Mouse (Mus musculus) forebrain, embryonic 16.5 days (tissue): Measurements from ENCODE around the gene Tpk1. TPM values are rescaled to one million over a fixed set of nuclear protein-coding genes. Genes with fewer than 3 reads are reported as not detected.

Source experiments
- ATAC-seq: fragments of 200-750 bp; cut with Nextera tagmentation; 2 replicates; pipeline ENCODE4 v1.8.0; 2017; ENCODE audit warnings: mild to moderate bottlenecking, moderate library complexity
- H3K27ac ChIP-seq: fragments of 300-500 bp; sonication (generic); 2 replicates; pipeline ENCODE4 v1.5.1; 2014; ENCODE audit warnings: low read length, control low read depth
- H3K27me3 ChIP-seq: fragments of 300-500 bp; sonication (generic); replicated peaks from 2 replicates; pipeline ENCODE4 v1.6.1; 2014; ENCODE audit warnings: low read length; ENCODE audit not compliant: control insufficient read depth, insufficient read depth
- H3K36me3 ChIP-seq: fragments of 300-500 bp; sonication (generic); 2 replicates; pipeline ENCODE4 v1.6.1; 2014; ENCODE audit not compliant: control insufficient read depth, insufficient read depth
- H3K4me1 ChIP-seq: fragments of 300-500 bp; sonication (generic); replicated peaks from 2 replicates; pipeline ENCODE4 v1.6.1; 2014; ENCODE audit warnings: low read length; ENCODE audit not compliant: control insufficient read depth, insufficient read depth
- H3K4me2 ChIP-seq: fragments of 300-500 bp; sonication (generic); 2 replicates; pipeline ENCODE4 v1.6.1; 2014; ENCODE audit warnings: mild to moderate bottlenecking, low read length, control low read depth
- H3K4me3 ChIP-seq: fragments of 300-500 bp; sonication (generic); replicated peaks from 2 replicates; pipeline ENCODE4 v1.5.1; 2014; ENCODE audit warnings: mild to moderate bottlenecking, low read length, control low read depth
- H3K9ac ChIP-seq: fragments of 300-500 bp; sonication (generic); replicated peaks from 2 replicates; pipeline ENCODE4 v1.6.1; 2014; ENCODE audit warnings: low read depth, low read length, control low read depth
- H3K9me3 ChIP-seq: fragments of 300-500 bp; sonication (generic); 2 replicates; pipeline ENCODE4 v1.6.1; 2016; ENCODE audit warnings: low read length; ENCODE audit not compliant: control insufficient read depth
- WGBS: fragments of 180-500 bp; shearing (Covaris S2); extraction: QIAGEN DNeasy Blood & Tissue Kit; methylation state at CpG from one replicate; pipeline ENCODE4 v1.1.7; 2014; 5-methylcytosine and 5-hydroxymethylcytosine counted together
- polyA plus RNA-seq: library from polyadenylated mRNA; unstranded; fragments of >200 nt; fragmentation: Nextera tagmentation; extraction: Ambion mirVana; gene quantifications from 2 replicates; pipeline ENCODE4 v1.2.1, GENCODE M21; 2015

Tpk1 gene
- polyA plus RNA-seq, 1 experiment from 2014 or later, result 8.1 TPM

DNA sequence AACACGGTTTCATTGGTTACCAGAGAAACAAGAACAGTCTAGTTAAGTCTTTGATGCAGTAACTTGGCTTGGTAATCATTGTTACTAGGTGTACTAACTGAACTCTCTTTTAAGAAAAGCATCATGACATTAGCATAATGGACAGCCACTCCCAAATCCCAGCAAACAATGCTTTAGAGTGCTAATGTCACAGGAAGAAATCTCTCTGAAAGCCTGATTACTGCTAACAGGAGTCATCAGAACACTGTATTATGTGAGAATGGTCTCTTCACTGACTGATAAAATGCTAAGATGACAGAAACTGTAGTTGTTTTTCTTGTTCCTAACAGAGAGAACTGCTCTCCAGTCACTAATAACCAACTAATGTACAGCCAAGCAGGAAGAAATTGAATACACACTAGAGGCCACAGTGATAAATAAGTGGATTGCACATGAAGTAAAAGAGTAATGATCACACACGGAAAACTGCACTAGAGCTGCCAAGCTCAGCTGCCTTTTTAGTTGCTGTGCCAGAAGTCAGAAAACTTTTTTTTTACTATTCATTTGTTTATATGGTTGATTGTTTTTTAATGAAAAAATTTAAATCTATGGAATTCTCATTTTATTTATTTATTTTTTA lies 128.7 kb downstream of the Tpk1 start:
- WGBS, result 65% methylated on average over 2 of the region's 2 CpGs
- no peak for ATAC-seq
- Histone ChIP-seq H3K27ac (no peak overlapping the region), H3K4me1 (no peaks in the 10 kb centered on the region), H3K4me2 (no peak overlapping the region), H3K9ac (no peak overlapping the region), H3K4me3 (no peak overlapping the region), H3K27me3 (no peaks in the 10 kb centered on the region), H3K36me3 (no peaks in the 10 kb centered on the region), H3K9me3 (no peaks in the 10 kb centered on the region)

DNA sequence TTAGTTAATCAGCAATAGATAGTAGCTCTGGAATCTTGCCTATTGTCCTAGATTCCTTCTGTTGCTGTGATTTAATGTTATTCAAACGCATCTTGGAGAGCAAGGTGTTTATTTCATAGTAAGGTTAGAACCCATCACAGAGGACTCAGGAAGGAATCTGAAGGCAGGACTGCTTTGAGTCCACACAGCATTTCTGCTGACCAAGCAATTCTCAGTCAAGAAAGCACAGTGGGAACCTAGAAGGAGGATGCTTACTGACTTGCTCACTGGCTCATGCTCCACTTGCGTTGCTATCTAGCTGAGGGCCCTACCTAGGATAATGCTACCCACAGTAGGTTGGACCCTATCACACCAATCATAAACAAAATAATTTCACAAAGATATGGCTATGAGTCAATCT lies 130.6 kb downstream of the Tpk1 start:
- 96% methylated on average over 2 of the region's 2 CpGs for WGBS
- H3K9ac ChIP-seq, result no peak overlapping the region
- no peak overlapping the region for H3K4me2 ChIP-seq
- H3K27me3 ChIP-seq, result no peaks in the 10 kb centered on the region
- H3K4me3 ChIP-seq, result no peak overlapping the region
- no peak overlapping the region for H3K27ac ChIP-seq
- H3K4me1 ChIP-seq, result no peaks in the 10 kb centered on the region
- ATAC-seq, result no peak
- H3K9me3 ChIP-seq, result no peaks in the 10 kb centered on the region
- H3K36me3 ChIP-seq, result no peaks in the 10 kb centered on the region

DNA sequence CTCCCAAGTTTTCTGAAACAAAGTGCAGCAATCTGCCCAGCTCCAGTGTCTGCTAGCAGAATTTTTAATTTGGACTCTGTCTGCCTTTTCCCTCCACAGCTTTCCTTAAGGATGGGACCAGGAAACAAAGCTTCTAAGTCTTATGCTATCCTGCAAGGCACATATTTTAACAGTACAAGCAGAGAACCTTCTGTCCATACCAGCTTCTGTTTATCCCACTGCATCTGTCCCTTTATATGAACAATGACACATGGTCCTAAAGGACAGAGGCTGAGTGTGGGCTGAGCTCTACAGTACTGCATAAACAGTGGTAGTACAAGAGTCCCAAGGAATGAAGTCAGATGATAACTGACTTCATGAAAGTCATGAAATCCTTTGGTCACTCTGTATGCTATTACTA lies 132.8 kb downstream of the Tpk1 start:
- no peak overlapping the region for H3K4me2 ChIP-seq
- no peak for ATAC-seq
- no peak overlapping the region for H3K27ac ChIP-seq
- H3K36me3 ChIP-seq, result no peaks in the 10 kb centered on the region
- H3K9me3 ChIP-seq, result no peaks in the 10 kb centered on the region
- H3K27me3 ChIP-seq, result no peaks in the 10 kb centered on the region
- no peak overlapping the region for H3K9ac ChIP-seq
- H3K4me1 ChIP-seq, result no peaks in the 10 kb centered on the region
- H3K4me3 ChIP-seq, result no peak overlapping the region

DNA sequence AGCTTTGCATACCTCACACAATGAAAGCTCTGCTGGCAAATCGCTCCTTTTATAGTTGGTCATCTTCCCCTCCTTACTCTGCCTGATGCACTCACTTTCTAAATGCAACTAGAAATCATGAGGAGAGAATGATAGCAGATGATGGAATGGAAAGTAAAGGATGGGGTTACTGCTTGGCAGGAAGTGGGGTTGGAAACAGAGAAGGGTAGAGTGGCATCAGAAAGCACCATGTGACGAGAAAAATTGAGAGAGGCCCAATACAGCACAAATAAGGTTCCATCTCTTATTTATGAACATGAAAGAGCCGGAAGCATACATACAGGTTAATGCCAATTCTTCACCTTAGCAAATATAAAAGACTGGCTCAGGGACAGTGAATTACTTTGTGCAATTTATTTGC lies 133.3 kb downstream of the Tpk1 start:
- H3K27ac ChIP-seq, result no peak overlapping the region
- no peaks in the 10 kb centered on the region for H3K36me3 ChIP-seq
- 83% methylated on average over 3 of the region's 3 CpGs for WGBS
- no peak overlapping the region for H3K4me2 ChIP-seq
- no peak overlapping the region for H3K9ac ChIP-seq
- no peak overlapping the region for H3K4me3 ChIP-seq
- H3K4me1 ChIP-seq, result no peaks in the 10 kb centered on the region
- no peaks in the 10 kb centered on the region for H3K27me3 ChIP-seq
- H3K9me3 ChIP-seq, result no peaks in the 10 kb centered on the region
- ATAC-seq, result no peak

GRCm38 (mm10) chr6:43531996-43532395 lies 134.1 kb downstream of the Tpk1 start:
- Histone ChIP-seq H3K9ac (no peak overlapping the region), H3K4me2 (no peak overlapping the region), H3K9me3 (no peaks in the 10 kb centered on the region), H3K4me3 (no peak overlapping the region), H3K27ac (no peak overlapping the region), H3K27me3 (no peaks in the 10 kb centered on the region), H3K4me1 (no peaks in the 10 kb centered on the region), H3K36me3 (no peaks in the 10 kb centered on the region)
- ATAC-seq, result no peak

DNA sequence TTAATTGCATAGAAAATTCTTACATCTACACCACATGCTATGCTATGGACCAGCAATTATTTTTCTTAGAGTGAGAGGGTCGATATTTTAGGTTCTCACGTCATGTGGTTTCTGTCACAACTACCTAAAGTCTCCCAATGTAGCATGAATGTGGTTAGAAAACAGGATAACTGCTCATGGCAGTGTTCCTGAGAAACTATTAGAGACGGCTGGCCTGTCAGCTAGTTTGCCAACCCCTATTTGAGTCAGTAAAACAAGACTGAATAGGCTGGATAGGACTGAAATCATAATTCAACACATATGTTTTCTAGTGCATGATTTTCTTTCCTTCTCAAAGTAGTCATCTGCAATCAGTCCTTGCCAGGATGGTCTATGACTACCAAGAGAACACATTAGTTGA lies 137.1 kb downstream of the Tpk1 start:
- Histone ChIP-seq H3K36me3 (no peaks in the 10 kb centered on the region), H3K4me1 (no peaks in the 10 kb centered on the region), H3K27me3 (no peaks in the 10 kb centered on the region), H3K27ac (no peak overlapping the region), H3K9ac (no peak overlapping the region), H3K9me3 (no peaks in the 10 kb centered on the region), H3K4me3 (no peak overlapping the region), H3K4me2 (no peak overlapping the region)
- 77% methylated on average over 3 of the region's 3 CpGs for whole genome bisulfite sequencing
- no peak for ATAC-seq

DNA sequence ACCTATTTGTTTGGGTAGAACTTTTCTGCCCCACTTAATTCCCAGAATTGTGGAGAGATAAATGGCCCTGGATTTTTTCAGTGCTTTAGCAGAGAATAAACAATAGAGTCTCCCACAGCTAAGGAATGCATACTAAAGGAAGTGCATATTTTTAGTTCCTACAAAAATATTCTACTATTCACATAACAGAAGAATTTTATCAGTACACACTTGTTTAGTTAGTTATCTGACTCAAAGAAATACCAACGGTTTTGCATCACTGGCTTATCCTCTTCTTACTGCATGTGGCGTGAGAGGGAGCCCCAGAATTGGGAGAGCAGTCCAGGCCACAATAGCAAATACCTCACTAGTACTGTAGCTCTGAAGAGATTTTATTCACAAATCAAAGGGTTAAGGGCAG lies 141.1 kb downstream of the Tpk1 start:
- no peak for ATAC-seq
- Histone ChIP-seq H3K4me1 (0 out of 2 replicates have a peak, but pooled peaks cover 2% of the 10 kb centered on the region), H3K4me2 (no peak overlapping the region), H3K9ac (no peak overlapping the region), H3K36me3 (no peaks in the 10 kb centered on the region), H3K4me3 (no peak overlapping the region), H3K27me3 (no peaks in the 10 kb centered on the region), H3K9me3 (no peaks in the 10 kb centered on the region), H3K27ac (no peak overlapping the region)
- WGBS, result 80% methylated on average over 2 of the region's 2 CpGs

- no peak overlapping the region for H3K27ac ChIP-seq
- H3K36me3 ChIP-seq, result no peaks in the 10 kb centered on the region
- H3K4me3 ChIP-seq, result no peak overlapping the region
- WGBS, result 3% methylated on average over 1 of the region's 1 CpGs
- 0 out of 2 replicates have a peak, but pooled peaks cover 2% of the 10 kb centered on the region for H3K4me1 ChIP-seq
- H3K9me3 ChIP-seq, result no peaks in the 10 kb centered on the region
- ATAC-seq, result peak; percentile 82
- no peak overlapping the region for H3K4me2 ChIP-seq
- no peak overlapping the region for H3K9ac ChIP-seq
- H3K27me3 ChIP-seq, result no peaks in the 10 kb centered on the region
Observed at GRCm38 (mm10) chr6:43522046-43522445, 144.0 kb downstream of the Tpk1 start.

DNA sequence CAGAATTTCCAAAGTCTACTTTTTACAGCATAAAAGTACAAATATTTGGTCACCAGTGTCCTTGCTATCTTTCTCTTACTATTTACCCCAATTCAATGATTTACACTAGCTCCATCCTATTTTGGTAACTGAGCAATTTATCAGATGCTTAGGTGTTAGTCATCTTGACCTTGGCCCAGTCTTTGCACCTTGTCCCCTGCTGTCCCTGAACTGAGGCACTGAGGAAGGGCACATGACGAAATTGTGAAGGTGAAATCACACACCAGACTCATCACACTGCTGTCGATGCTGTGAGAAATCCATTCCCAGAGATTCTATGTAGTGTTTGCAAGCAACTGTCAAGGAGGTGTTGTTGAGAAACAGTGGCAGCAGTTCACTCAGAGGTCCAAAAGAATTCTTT lies 145.9 kb downstream of the Tpk1 start:
- Histone ChIP-seq H3K4me2 (no peak overlapping the region), H3K9ac (no peak overlapping the region), H3K27ac (no peak overlapping the region), H3K9me3 (no peaks in the 10 kb centered on the region), H3K4me3 (no peak overlapping the region), H3K27me3 (no peaks in the 10 kb centered on the region), H3K4me1 (0 out of 2 replicates have a peak, but pooled peaks cover 2% of the 10 kb centered on the region), H3K36me3 (no peaks in the 10 kb centered on the region)
- no peak for ATAC-seq
- WGBS, result 11% methylated on average over 2 of the region's 2 CpGs

- ATAC-seq, result peak; percentile 84
- Histone ChIP-seq H3K4me1 (0 out of 2 replicates have a peak, but pooled peaks cover 2% of the 10 kb centered on the region), H3K9ac (no peak overlapping the region), H3K27ac (no peak overlapping the region), H3K4me2 (no peak overlapping the region), H3K4me3 (no peak overlapping the region), H3K36me3 (no peaks in the 10 kb centered on the region), H3K27me3 (no peaks in the 10 kb centered on the region), H3K9me3 (no peaks in the 10 kb centered on the region)
Observed at GRCm38 (mm10) chr6:43518378-43518777, 147.7 kb downstream of the Tpk1 start.
